Mouse (Mus musculus) bone marrow macrophage, adult 2 months (primary cell): Measurements from ENCODE around the gene Zc3h12c.

ENCODE experiments used
- CTCF ChIP-seq: IDR thresholded peaks from 2 replicates; pipeline ENCODE4 v1.5.1; 2012; ENCODE audit warnings: low read depth, mild to moderate bottlenecking, low read length, moderate library complexity
- POLR2A ChIP-seq: IDR thresholded peaks from 2 replicates; pipeline ENCODE4 v1.6.1; 2012; ENCODE audit warnings: mild to moderate bottlenecking, low read depth, low read length, borderline replicate concordance

- TF ChIP-seq CTCF (no peak), POLR2A (no peak)
Measured at GRCm38 (mm10) chr9:52130348-52130747, 38.0 kb downstream of the Zc3h12c start.
